Mouse (Mus musculus) MEL (cell line): ENCODE data around the gene Gsto2. TPM values are rescaled to one million over a fixed set of nuclear protein-coding genes. Genes with fewer than 3 reads are reported as not detected.

Source experiments
- DNase-seq: peaks from one replicate; pipeline ENCODE4 v3.0.0; 2011; ENCODE audit warnings: low read depth, low spot score
- H3K27ac ChIP-seq: 2 replicates; pipeline ENCODE4 v1.5.1; 2012; ENCODE audit warnings: low read depth, mild to moderate bottlenecking, control low read depth, low read length, moderate library complexity; ENCODE audit not compliant: control insufficient read depth
- H3K27me3 ChIP-seq, 2 experiments: fragments of 150-350 bp in 1 of 2; sonication (generic) in 1 of 2; 2 replicates each; pipeline ENCODE4 v1.6.1; 2012; ENCODE audit warnings: low read length in 2 of 2, mild to moderate bottlenecking in 2 of 2, improper control_type of control experiment in 1 of 2, moderate library complexity in 1 of 2; ENCODE audit not compliant: insufficient read depth in 2 of 2, control insufficient read depth in 1 of 2
- H3K36me3 ChIP-seq, 2 experiments: 2 replicates each; pipeline ENCODE4 v1.6.1; 2012 to 2014; ENCODE audit warnings: low read length in 2 of 2, improper control_type of control experiment in 1 of 2, inconsistent platforms in 1 of 2, mild to moderate bottlenecking in 1 of 2; ENCODE audit not compliant: insufficient read depth in 2 of 2, control insufficient read depth in 1 of 2
- H3K4me1 ChIP-seq, 2 experiments: fragments of 150-350 bp in 1 of 2; sonication (generic) in 1 of 2; 2 replicates each; pipeline ENCODE4 v1.6.1; 2012; ENCODE audit warnings: low read length in 2 of 2, improper control_type of control experiment in 1 of 2, mild to moderate bottlenecking in 1 of 2; ENCODE audit not compliant: insufficient read depth in 2 of 2, control insufficient read depth in 1 of 2
- H3K4me3 ChIP-seq, 2 experiments: fragments of 150-350 bp in 1 of 2; sonication (generic) in 1 of 2; 2 replicates each; pipeline ENCODE4 v1.5.1; 2012; ENCODE audit warnings: low read depth in 2 of 2, low read length in 2 of 2, mild to moderate bottlenecking in 2 of 2, moderate library complexity in 2 of 2, control low read depth in 1 of 2, improper control_type of control experiment in 1 of 2; ENCODE audit not compliant: control insufficient read depth in 1 of 2, insufficient read depth in 1 of 2
- H3K79me2 ChIP-seq: 2 replicates; pipeline ENCODE4 v1.6.1; 2012; ENCODE audit warnings: mild to moderate bottlenecking, low read length, moderate library complexity; ENCODE audit not compliant: control insufficient read depth, poor library complexity, insufficient read depth
- H3K9ac ChIP-seq: 2 replicates; pipeline ENCODE4 v1.6.1; 2012; ENCODE audit warnings: low read depth, mild to moderate bottlenecking, control low read depth, low read length, moderate library complexity; ENCODE audit not compliant: control insufficient read depth, poor library complexity, severe bottlenecking
- H3K9me3 ChIP-seq: fragments of 150-350 bp; sonication (generic); replicated peaks from 2 replicates; pipeline ENCODE4 v1.6.1; 2012; ENCODE audit warnings: mild to moderate bottlenecking, low read length, improper control_type of control experiment, moderate library complexity; ENCODE audit not compliant: insufficient read depth
- BHLHE40 ChIP-seq: IDR thresholded peaks from 2 replicates; pipeline ENCODE4 v1.6.1; 2012; ENCODE audit warnings: low read depth, mild to moderate bottlenecking, inconsistent platforms, low read length, improper control_type of control experiment, borderline replicate concordance
- CHD2 ChIP-seq: IDR thresholded peaks from 2 replicates; pipeline ENCODE4 v1.6.1; 2011; ENCODE audit warnings: low read length, improper control_type of control experiment
- E2F4 ChIP-seq: IDR thresholded peaks from 2 replicates; pipeline ENCODE4 v1.6.1; 2011; ENCODE audit warnings: low read depth, low read length, improper control_type of control experiment, borderline replicate concordance
- EP300 ChIP-seq, 2 experiments: IDR thresholded peaks; 2 replicates each; pipeline ENCODE4 v1.6.1; 2011; ENCODE audit warnings: improper control_type of control experiment in 2 of 2, low read length in 2 of 2, low read depth in 1 of 2, mild to moderate bottlenecking in 1 of 2
- ETS1 ChIP-seq: IDR thresholded peaks from 2 replicates; pipeline ENCODE4 v1.6.1; 2012; ENCODE audit warnings: low read depth, mild to moderate bottlenecking, inconsistent platforms, low read length, improper control_type of control experiment, moderate library complexity
- GATA1 ChIP-seq: IDR thresholded peaks from 2 replicates; pipeline ENCODE4 v1.6.1; 2011; ENCODE audit warnings: low read depth, low read length, improper control_type of control experiment
- HCFC1 ChIP-seq: IDR thresholded peaks from 2 replicates; pipeline ENCODE4 v1.6.1; 2012; ENCODE audit warnings: low read depth, mild to moderate bottlenecking, inconsistent platforms, low read length, improper control_type of control experiment, moderate library complexity
- JUND ChIP-seq: IDR thresholded peaks from 2 replicates; pipeline ENCODE4 v1.6.1; 2011; ENCODE audit warnings: low read depth, mild to moderate bottlenecking, improper control_type of control experiment, low read length
- MAFK ChIP-seq: IDR thresholded peaks from 2 replicates; pipeline ENCODE4 v1.6.1; 2011; ENCODE audit warnings: low read depth, mild to moderate bottlenecking, low read length, improper control_type of control experiment, borderline replicate concordance
- MAX ChIP-seq: IDR thresholded peaks from 2 replicates; pipeline ENCODE4 v1.6.1; 2011; ENCODE audit warnings: low read length, improper control_type of control experiment
- MEF2A ChIP-seq: IDR thresholded peaks from 2 replicates; pipeline ENCODE4 v1.6.1; 2014; ENCODE audit warnings: low read depth, mild to moderate bottlenecking, inconsistent platforms, low read length, improper control_type of control experiment; ENCODE audit not compliant: poor library complexity, insufficient replicate concordance, severe bottlenecking; ENCODE audit errors: extremely low read depth
- MYC ChIP-seq: IDR thresholded peaks from 2 replicates; pipeline ENCODE4 v1.6.1; 2011; ENCODE audit warnings: low read depth, mild to moderate bottlenecking, low read length, improper control_type of control experiment, moderate library complexity
- NELFE ChIP-seq: IDR thresholded peaks from 2 replicates; pipeline ENCODE4 v1.6.1; 2011; ENCODE audit warnings: low read depth, low read length, improper control_type of control experiment
- POLR2A ChIP-seq, 2 experiments: IDR thresholded peaks; 2 replicates each; pipeline ENCODE4 v1.6.1; 2011 to 2012; ENCODE audit warnings: low read length in 2 of 2, mild to moderate bottlenecking in 2 of 2, control low read depth in 1 of 2, improper control_type of control experiment in 1 of 2, low read depth in 1 of 2, moderate library complexity in 1 of 2; ENCODE audit not compliant: control insufficient read depth in 1 of 2, insufficient read depth in 1 of 2, poor library complexity in 1 of 2
- POLR2AphosphoS2 ChIP-seq: IDR thresholded peaks from 2 replicates; pipeline ENCODE4 v1.6.1; 2011; ENCODE audit warnings: low read length, improper control_type of control experiment
- RCOR1 ChIP-seq: IDR thresholded peaks from 2 replicates; pipeline ENCODE4 v1.6.1; 2012; ENCODE audit warnings: low read depth, mild to moderate bottlenecking, inconsistent platforms, low read length, improper control_type of control experiment
- TBP ChIP-seq: IDR thresholded peaks from 2 replicates; pipeline ENCODE4 v1.8.0; 2011; ENCODE audit warnings: low read depth, low read length, improper control_type of control experiment
- UBTF ChIP-seq: IDR thresholded peaks from 2 replicates; pipeline ENCODE4 v1.6.1; 2012; ENCODE audit warnings: low read depth, mild to moderate bottlenecking, inconsistent platforms, low read length, improper control_type of control experiment, moderate library complexity, borderline replicate concordance; ENCODE audit not compliant: insufficient read depth
- USF2 ChIP-seq, 2 experiments: IDR thresholded peaks; 2 replicates each; pipeline ENCODE4 v1.6.1; 2011 to 2012; ENCODE audit warnings: improper control_type of control experiment in 2 of 2, low read length in 2 of 2, borderline replicate concordance in 1 of 2, inconsistent platforms in 1 of 2, low read depth in 1 of 2, mild to moderate bottlenecking in 1 of 2; ENCODE audit not compliant: insufficient read depth in 1 of 2
- ZC3H11A ChIP-seq: IDR thresholded peaks from 2 replicates; pipeline ENCODE4 v1.6.1; 2012; ENCODE audit warnings: low read depth, mild to moderate bottlenecking, inconsistent platforms, low read length, improper control_type of control experiment
- ZMIZ1 ChIP-seq: IDR thresholded peaks from 2 replicates; pipeline ENCODE4 v1.6.1; 2012; ENCODE audit warnings: low read depth, mild to moderate bottlenecking, inconsistent platforms, low read length, improper control_type of control experiment, moderate library complexity
- ZNF384 ChIP-seq: IDR thresholded peaks from 2 replicates; pipeline ENCODE4 v1.6.1; 2012; ENCODE audit warnings: low read depth, mild to moderate bottlenecking, inconsistent platforms, low read length, improper control_type of control experiment
- polyA plus RNA-seq, 2 experiments: library from polyadenylated mRNA; stranded (reverse) in 1 of 2; unstranded in 1 of 2; fragments of >175 nt in 1 of 2; fragments of >200 nt in 1 of 2; gene quantifications; 2 replicates each; pipeline versions ENCODE4 v1.2.1 to v1.2.4; 2012; ENCODE audit warnings: low replicate concordance in 2 of 2, low read depth in 1 of 2; ENCODE audit not compliant: insufficient read length in 2 of 2, insufficient read depth in 1 of 2, missing spikeins in 1 of 2
- total RNA-seq: library from RNA; depleted of rRNA; stranded (reverse); fragments of 300-350 nt; gene quantifications from 2 replicates; pipeline ENCODE4 v1.2.3, GENCODE M21; 2012

Gsto2 gene
- total and polyA plus RNA-seq, 3 experiments = 0.14 TPM; not detected in 2

DNA sequence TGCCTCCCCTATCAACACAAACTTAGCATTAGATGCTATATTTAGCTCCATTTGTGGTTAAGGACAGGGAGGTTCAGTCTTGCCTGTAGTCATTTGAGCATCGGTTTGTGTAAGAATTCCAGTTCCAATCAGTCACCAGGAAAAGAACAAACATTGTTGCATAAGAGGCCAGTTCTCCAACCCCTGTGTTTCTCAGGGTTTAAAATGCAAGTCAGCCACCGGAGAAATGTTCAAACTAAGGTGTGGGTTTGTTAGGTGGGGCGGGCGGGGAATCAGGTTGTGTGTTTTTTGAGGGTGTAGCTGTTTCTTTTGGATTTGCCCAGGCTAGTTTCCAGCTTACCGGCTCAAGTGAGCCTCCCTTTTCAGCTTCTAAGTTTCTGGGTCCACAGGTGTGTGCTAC lies 30.7 kb upstream of the Gsto2 start:
- TF ChIP-seq ZC3H11A (no peak), CHD2 (no peak), POLR2AphosphoS2 (no peak), TBP (no peak), UBTF (no peak)
- H3K36me3 ChIP-seq = no peaks in the 10 kb centered on the region
- H3K27me3 ChIP-seq = no peaks in the 10 kb centered on the region
- no peaks in the 10 kb centered on the region for H3K79me2 ChIP-seq
- DNase-seq = no peak
- no peak overlapping the region for H3K27ac ChIP-seq
- no peak overlapping the region for H3K9ac ChIP-seq
- H3K9me3 ChIP-seq = no peaks in the 10 kb centered on the region
- no peak overlapping the region for H3K4me3 ChIP-seq
- no peaks in the 10 kb centered on the region for H3K4me1 ChIP-seq

DNA sequence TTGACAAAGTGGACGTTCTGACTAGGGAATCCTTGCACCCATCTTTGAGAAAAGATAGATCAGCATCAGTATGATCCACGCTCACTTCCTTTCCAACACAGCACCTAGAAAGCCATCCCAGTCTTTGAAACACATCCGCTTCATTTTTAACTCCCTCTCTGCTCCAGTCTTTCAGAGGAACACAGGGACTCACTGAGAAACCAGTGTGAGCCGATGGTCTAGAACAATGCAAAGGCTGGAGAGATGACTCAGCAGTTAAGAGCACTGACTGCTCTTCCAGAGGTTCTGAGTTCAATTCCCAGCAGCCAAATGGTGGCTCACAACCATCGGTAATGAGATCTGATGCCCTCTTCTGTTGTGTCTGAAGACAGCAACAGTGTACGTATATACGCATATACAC lies 29.6 kb upstream of the Gsto2 start:
- H3K9ac ChIP-seq = no peak overlapping the region
- no peak for TF ChIP-seq EP300 (IDR thresholded peaks at IDR 0.05; ENCODE audit: low read depth in 1 of 2, low read length in 2 of 2)
- TF ChIP-seq JUND = no peak
- no peak for TF ChIP-seq CHD2
- no peak for TF ChIP-seq MAFK
- no peak for TF ChIP-seq E2F4
- H3K4me1 ChIP-seq = no peaks in the 10 kb centered on the region
- no peaks in the 10 kb centered on the region for H3K36me3 ChIP-seq
- H3K4me3 ChIP-seq = no peak overlapping the region
- no peaks in the 10 kb centered on the region for H3K27me3 ChIP-seq
- no peaks in the 10 kb centered on the region for H3K9me3 ChIP-seq
- no peaks in the 10 kb centered on the region for H3K79me2 ChIP-seq
- DNase-seq = no peak
- no peak overlapping the region for H3K27ac ChIP-seq

DNA sequence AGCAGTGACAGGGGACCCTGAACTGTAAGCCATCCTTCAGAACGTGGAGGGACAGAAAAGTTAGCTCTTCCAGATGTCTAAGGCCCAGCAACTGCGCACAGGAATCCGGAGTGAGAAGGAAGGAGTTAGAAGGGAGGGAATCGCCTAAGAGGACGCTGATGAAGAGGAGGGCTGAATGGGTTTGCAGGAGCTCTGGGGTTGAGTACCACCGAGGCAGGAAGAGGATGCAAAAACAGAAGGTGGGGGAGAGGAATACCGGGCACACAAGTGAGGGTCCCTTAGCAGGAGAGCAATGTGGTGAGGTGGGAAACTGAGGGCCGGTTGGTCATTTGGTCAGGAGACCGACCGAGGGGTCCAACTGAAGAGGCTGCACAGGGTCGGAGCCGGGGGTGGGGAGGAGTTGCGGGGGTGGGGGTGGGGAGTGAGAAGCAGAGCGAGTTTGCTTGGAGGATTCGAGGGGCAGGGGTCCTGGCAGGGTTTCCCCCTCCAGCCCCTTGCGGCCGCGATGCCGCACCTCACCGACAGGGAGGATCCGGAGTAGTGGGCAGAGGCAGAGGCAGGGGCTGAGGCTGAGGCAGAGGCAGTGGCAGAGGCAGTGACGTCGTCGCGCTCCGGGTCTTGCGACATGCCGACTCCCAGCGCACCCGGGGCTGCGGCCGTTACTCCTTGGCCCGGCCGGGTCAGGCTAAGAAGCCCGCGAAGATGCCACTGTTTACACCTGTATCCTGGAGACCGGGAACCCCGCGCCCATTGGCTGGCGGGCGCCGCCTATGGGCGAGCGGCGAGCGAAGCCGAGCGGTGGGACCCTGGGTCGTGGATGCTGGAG lies 28.4 kb upstream of the Gsto2 start:
- H3K27ac ChIP-seq = no peak overlapping the region
- TF ChIP-seq USF2 (IDR thresholded peaks at IDR 0.05; ENCODE audit: borderline replicate concordance in 1 of 2, insufficient read depth in 1 of 2, low read depth in 1 of 2, low read length in 2 of 2) (no peak), MYC (no peak), JUND (no peak), MAFK (no peak), HCFC1 (no peak), ZNF384 (no peak), UBTF (no peak), RCOR1 (no peak), BHLHE40 (no peak), MAX (no peak), ZC3H11A (no peak), MEF2A (no peak), ZMIZ1 (no peak), ETS1 (no peak), GATA1 (no peak), NELFE (no peak), POLR2A (IDR thresholded peaks at IDR 0.05; ENCODE audit: control insufficient read depth in 1 of 2, insufficient read depth in 1 of 2, low read depth in 1 of 2, low read length in 2 of 2, poor library complexity in 1 of 2) (no peak)
- no peaks in the 10 kb centered on the region for H3K4me1 ChIP-seq
- no peak for DNase-seq
- no peak overlapping the region for H3K4me3 ChIP-seq
- no peaks in the 10 kb centered on the region for H3K36me3 ChIP-seq
- no peaks in the 10 kb centered on the region for H3K27me3 ChIP-seq
- no peaks in the 10 kb centered on the region for H3K9me3 ChIP-seq
- no peak overlapping the region for H3K9ac ChIP-seq
- no peaks in the 10 kb centered on the region for H3K79me2 ChIP-seq
